Comparison of ENCODE assay signal across 20 mouse cellular contexts in genomic region chr8:54449811-54450210, GRCm38 (mm10).
"Had no signal": no experiment of that assay in that cellular context is flagged by ENCODE, and none has a peak within 500 bp of the region (broad histone marks: within the 10 kb centered on the region; RNA-seq: fewer than 3 reads in every experiment).

No protein-coding gene starts in this region.

- H3K27me3 ChIP-seq: limb, embryonic 13.5 days; liver, embryonic 12.5 days; liver, embryonic 15.5 days; lung, embryonic 15.5 days; neural tube, embryonic 12.5 days had no signal

- H3K27ac ChIP-seq: limb, embryonic 10.5 days; limb, embryonic 13.5 days; liver, embryonic 12.5 days; liver, embryonic 15.5 days; lung, embryonic 15.5 days; neural tube, embryonic 12.5 days; stomach, postnatal 0 days had no signal

- DNase-seq: kidney, adult 9 months; kidney, postnatal 14 days; kidney, postnatal 4 days; liver; lung, adult 18-20 months; lung, postnatal 10 days; lung, postnatal 36 days; midbrain, embryonic 14.5 days; right cerebral cortex, postnatal 4 days; thymus, adult 2 months; thymus, postnatal 14 days; thymus, postnatal 4 days had no signal

- ATAC-seq: liver, embryonic 12.5 days had no signal

- H3K4me1 ChIP-seq: limb, embryonic 10.5 days; limb, embryonic 13.5 days; liver, embryonic 12.5 days; liver, embryonic 15.5 days; lung, embryonic 15.5 days had no signal

- H3K36me3 ChIP-seq: limb, embryonic 10.5 days; limb, embryonic 13.5 days; liver, embryonic 12.5 days; liver, embryonic 15.5 days; lung, embryonic 15.5 days; neural tube, embryonic 12.5 days had no signal

- H3K9me3 ChIP-seq: limb, embryonic 10.5 days; limb, embryonic 13.5 days; liver, embryonic 12.5 days; liver, embryonic 15.5 days; lung, embryonic 15.5 days; megakaryocyte, embryonic 14.5 days; neural tube, embryonic 12.5 days had no signal

- H3K4me3 ChIP-seq: limb, embryonic 10.5 days; limb, embryonic 13.5 days; liver, embryonic 12.5 days; liver, embryonic 15.5 days; lung, embryonic 15.5 days; megakaryocyte, embryonic 14.5 days; neural tube, embryonic 12.5 days had no signal
